Mouse (Mus musculus): Measurements from ENCODE around the gene Sp1. TPM values are rescaled to one million over a fixed set of nuclear protein-coding genes. Genes with fewer than 3 reads are reported as not detected.

Gene Sp1
- polyA plus RNA-seq, 1 experiment from 2014 or later = 7.4 TPM

GRCm38 (mm10) chr15:102458904-102459317 is 53.0 kb downstream of the Sp1 start, which contains the start of gene Prr13:
Gene Prr13, plus strand, starts transcription at chr15:102459028.
- H3K4me3 ChIP-seq (replicated peaks; ENCODE audit: low read depth, low read length) = peak within 1 kb of the TSS; percentile 45
- H3K4me2 ChIP-seq (ENCODE audit: low read length) = peak within 1 kb of the TSS; percentile 63
- under 1% methylated on average over 19 of the region's 19 CpGs for WGBS
- 0 out of 2 replicates have a peak, but pooled peaks cover 6% of the 10 kb centered on the region for H3K36me3 ChIP-seq (ENCODE audit: control insufficient read depth, insufficient read depth, low read length)
- peak within 1 kb of the TSS; percentile 47 for H3K9ac ChIP-seq (replicated peaks; ENCODE audit: low read length)
- no peaks in the 10 kb centered on the region for H3K27me3 ChIP-seq (ENCODE audit: control insufficient read depth, insufficient read depth, low read length)
- peaks cover 8% of the 10 kb centered on the region for H3K4me1 ChIP-seq (ENCODE audit: control insufficient read depth, insufficient read depth, low read length)
- H3K27ac ChIP-seq (replicated peaks; ENCODE audit: low read depth, low read length) = peak within 1 kb of the TSS; percentile 46; the same call in 1 of the 2 replicates
- no peaks in the 10 kb centered on the region for H3K9me3 ChIP-seq (ENCODE audit: control insufficient read depth, low read length)
- ATAC-seq (ENCODE audit: low FRiP score, low TSS enrichment) (peak; percentile 74), DNase-seq (peak; percentile 97)

- no peak for ATAC-seq (ENCODE audit: low FRiP score, low TSS enrichment)
- H3K4me2 ChIP-seq (ENCODE audit: low read length) = peak overlapping the region; percentile 63
- DNase-seq = no peak
- peak overlapping the region; percentile 34; the same call in 1 of the 2 replicates for H3K27ac ChIP-seq (replicated peaks; ENCODE audit: low read depth, low read length)
- peak overlapping the region; percentile 45 for H3K4me3 ChIP-seq (replicated peaks; ENCODE audit: low read depth, low read length)
- peak overlapping the region; percentile 47 for H3K9ac ChIP-seq (replicated peaks; ENCODE audit: low read length)
- H3K4me1 ChIP-seq (ENCODE audit: control insufficient read depth, insufficient read depth, low read length) = peaks cover 8% of the 10 kb centered on the region
- 0 out of 2 replicates have a peak, but pooled peaks cover 6% of the 10 kb centered on the region for H3K36me3 ChIP-seq (ENCODE audit: control insufficient read depth, insufficient read depth, low read length)
- no peaks in the 10 kb centered on the region for H3K27me3 ChIP-seq (ENCODE audit: control insufficient read depth, insufficient read depth, low read length)
- H3K9me3 ChIP-seq (ENCODE audit: control insufficient read depth, low read length) = no peaks in the 10 kb centered on the region
- 44% methylated on average over 6 of the region's 6 CpGs for WGBS
Measured at GRCm38 (mm10) chr15:102459381-102459780, 53.4 kb downstream of the Sp1 start.

GRCm38 (mm10) chr15:102459847-102460246 is 53.9 kb downstream of the Sp1 start:
- Histone ChIP-seq H3K9me3 (ENCODE audit: control insufficient read depth, low read length) (no peaks in the 10 kb centered on the region), H3K27ac (replicated peaks; ENCODE audit: low read depth, low read length) (no peak overlapping the region), H3K4me3 (replicated peaks; ENCODE audit: low read depth, low read length) (peak overlapping the region; percentile 45; the same call in 1 of the 2 replicates), H3K36me3 (ENCODE audit: control insufficient read depth, insufficient read depth, low read length) (0 out of 2 replicates have a peak, but pooled peaks cover 6% of the 10 kb centered on the region), H3K4me1 (ENCODE audit: control insufficient read depth, insufficient read depth, low read length) (peaks cover 8% of the 10 kb centered on the region), H3K4me2 (ENCODE audit: low read length) (peak overlapping the region; percentile 63), H3K9ac (replicated peaks; ENCODE audit: low read length) (no peak overlapping the region), H3K27me3 (ENCODE audit: control insufficient read depth, insufficient read depth, low read length) (no peaks in the 10 kb centered on the region)
- ATAC-seq (ENCODE audit: low FRiP score, low TSS enrichment) = no peak
- DNase-seq = no peak
- WGBS = 70% methylated on average over 5 of the region's 5 CpGs

- Histone ChIP-seq H3K9me3 (ENCODE audit: control insufficient read depth, low read length) (no peaks in the 10 kb centered on the region), H3K4me1 (ENCODE audit: control insufficient read depth, insufficient read depth, low read length) (peaks cover 8% of the 10 kb centered on the region), H3K36me3 (ENCODE audit: control insufficient read depth, insufficient read depth, low read length) (0 out of 2 replicates have a peak, but pooled peaks cover 6% of the 10 kb centered on the region), H3K27ac (replicated peaks; ENCODE audit: low read depth, low read length) (no peak overlapping the region), H3K9ac (replicated peaks; ENCODE audit: low read length) (no peak overlapping the region), H3K4me3 (replicated peaks; ENCODE audit: low read depth, low read length) (no peak overlapping the region), H3K4me2 (ENCODE audit: low read length) (0 out of 2 replicates have a peak overlapping the region, but pooled peaks have one; percentile 6), H3K27me3 (ENCODE audit: control insufficient read depth, insufficient read depth, low read length) (no peaks in the 10 kb centered on the region)
- WGBS = 79% methylated on average over 12 of the region's 12 CpGs
- DNase-seq = no peak
- no peak for ATAC-seq (ENCODE audit: low FRiP score, low TSS enrichment)
Measured at GRCm38 (mm10) chr15:102460409-102460808, 54.5 kb downstream of the Sp1 start.

- WGBS = 77% methylated on average over 4 of the region's 4 CpGs
- H3K4me1 ChIP-seq (ENCODE audit: control insufficient read depth, insufficient read depth, low read length) = peaks cover 8% of the 10 kb centered on the region
- H3K27me3 ChIP-seq (ENCODE audit: control insufficient read depth, insufficient read depth, low read length) = no peaks in the 10 kb centered on the region
- no peak overlapping the region for H3K4me3 ChIP-seq (replicated peaks; ENCODE audit: low read depth, low read length)
- H3K9me3 ChIP-seq (ENCODE audit: control insufficient read depth, low read length) = no peaks in the 10 kb centered on the region
- H3K27ac ChIP-seq (replicated peaks; ENCODE audit: low read depth, low read length) = no peak overlapping the region
- no peak for ATAC-seq (ENCODE audit: low FRiP score, low TSS enrichment)
- no peak overlapping the region for H3K9ac ChIP-seq (replicated peaks; ENCODE audit: low read length)
- H3K4me2 ChIP-seq (ENCODE audit: low read length) = no peak overlapping the region
- no peak for DNase-seq
- 0 out of 2 replicates have a peak, but pooled peaks cover 6% of the 10 kb centered on the region for H3K36me3 ChIP-seq (ENCODE audit: control insufficient read depth, insufficient read depth, low read length)
Measured at GRCm38 (mm10) chr15:102460971-102461370, 55.0 kb downstream of the Sp1 start.

GRCm38 (mm10) chr15:102461430-102462075 is 55.6 kb downstream of the Sp1 start:
- Histone ChIP-seq H3K4me2 (ENCODE audit: low read length) (no peak overlapping the region), H3K27me3 (ENCODE audit: control insufficient read depth, insufficient read depth, low read length) (no peaks in the 10 kb centered on the region), H3K4me3 (replicated peaks; ENCODE audit: low read depth, low read length) (no peak overlapping the region), H3K27ac (replicated peaks; ENCODE audit: low read depth, low read length) (no peak overlapping the region), H3K9me3 (ENCODE audit: control insufficient read depth, low read length) (no peaks in the 10 kb centered on the region), H3K36me3 (ENCODE audit: control insufficient read depth, insufficient read depth, low read length) (0 out of 2 replicates have a peak, but pooled peaks cover 6% of the 10 kb centered on the region), H3K9ac (replicated peaks; ENCODE audit: low read length) (no peak overlapping the region), H3K4me1 (ENCODE audit: control insufficient read depth, insufficient read depth, low read length) (peaks cover 8% of the 10 kb centered on the region)
- 87% methylated on average over 9 of the region's 9 CpGs for WGBS
- DNase-seq (no peak), ATAC-seq (ENCODE audit: low FRiP score, low TSS enrichment) (no peak)

- no peaks in the 10 kb centered on the region for H3K9me3 ChIP-seq (ENCODE audit: control insufficient read depth, low read length)
- H3K4me2 ChIP-seq (ENCODE audit: low read length) = no peak overlapping the region
- no peaks in the 10 kb centered on the region for H3K27me3 ChIP-seq (ENCODE audit: control insufficient read depth, insufficient read depth, low read length)
- 0 out of 2 replicates have a peak, but pooled peaks cover 6% of the 10 kb centered on the region for H3K36me3 ChIP-seq (ENCODE audit: control insufficient read depth, insufficient read depth, low read length)
- ATAC-seq (ENCODE audit: low FRiP score, low TSS enrichment) = no peak
- H3K4me1 ChIP-seq (ENCODE audit: control insufficient read depth, insufficient read depth, low read length) = peaks cover 8% of the 10 kb centered on the region
- no peak overlapping the region for H3K27ac ChIP-seq (replicated peaks; ENCODE audit: low read depth, low read length)
- H3K9ac ChIP-seq (replicated peaks; ENCODE audit: low read length) = no peak overlapping the region
- peak; percentile 37 for DNase-seq
- H3K4me3 ChIP-seq (replicated peaks; ENCODE audit: low read depth, low read length) = no peak overlapping the region
Measured at GRCm38 (mm10) chr15:102463666-102464065, 57.7 kb downstream of the Sp1 start.

- H3K4me2 ChIP-seq (ENCODE audit: low read length) = no peak overlapping the region
- no peak overlapping the region for H3K27ac ChIP-seq (replicated peaks; ENCODE audit: low read depth, low read length)
- 96% methylated on average over 9 of the region's 9 CpGs for WGBS
- H3K4me1 ChIP-seq (ENCODE audit: control insufficient read depth, insufficient read depth, low read length) = peaks cover 10% of the 10 kb centered on the region; the same call in 1 of the 2 replicates
- DNase-seq (no peak), ATAC-seq (ENCODE audit: low FRiP score, low TSS enrichment) (no peak)
- H3K9me3 ChIP-seq (ENCODE audit: control insufficient read depth, low read length) = no peaks in the 10 kb centered on the region
- no peak overlapping the region for H3K4me3 ChIP-seq (replicated peaks; ENCODE audit: low read depth, low read length)
- peaks cover 7% of the 10 kb centered on the region; the same call in 1 of the 2 replicates for H3K36me3 ChIP-seq (ENCODE audit: control insufficient read depth, insufficient read depth, low read length)
- no peak overlapping the region for H3K9ac ChIP-seq (replicated peaks; ENCODE audit: low read length)
- no peaks in the 10 kb centered on the region for H3K27me3 ChIP-seq (ENCODE audit: control insufficient read depth, insufficient read depth, low read length)
Measured at GRCm38 (mm10) chr15:102468675-102469370, 62.9 kb downstream of the Sp1 start.
